Comparison of ENCODE assay signal across 16 mouse cellular contexts in the genomic region with DNA sequence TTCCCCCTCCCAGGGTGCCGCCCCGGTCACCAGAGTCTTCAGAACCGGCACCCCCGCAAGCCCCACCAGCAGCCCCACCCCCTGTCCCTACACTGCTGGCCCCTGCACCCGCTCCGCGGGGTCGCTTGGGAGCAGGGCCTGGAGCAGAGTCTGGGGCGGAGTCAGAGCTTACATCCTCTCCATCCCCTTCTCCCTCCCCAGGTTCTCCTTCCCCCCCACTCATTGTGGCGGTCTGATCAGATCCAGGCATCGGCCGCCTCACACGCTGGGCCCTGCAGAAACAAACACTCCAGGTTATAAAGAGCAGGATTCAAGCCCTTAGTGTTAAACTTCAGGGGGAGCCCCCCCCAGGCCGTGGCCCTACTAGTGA. TPM values are rescaled to one million over a fixed set of nuclear protein-coding genes. Genes with fewer than 3 reads are reported as not detected.
DNase-seq lines count a peak whose midpoint lies in the region; TF ChIP-seq lines count a peak whose summit lies in the region.
"Had no signal": no experiment of that assay in that cellular context is flagged by ENCODE, and none has a peak within 500 bp of the region (broad histone marks: within the 10 kb centered on the region; RNA-seq: fewer than 3 reads in every experiment).

No protein-coding gene starts in this region.

- H3K4me3 ChIP-seq in gastrocnemius, adult 2 months = no peak overlapping the region
- peak overlapping the region; percentile 85 for H3K4me3 ChIP-seq in testis, adult 2 months (ENCODE audit: control insufficient read depth, low read depth, low read length)
- H3K4me3 ChIP-seq: heart, embryonic 12.5 days; stomach, embryonic 15.5 days had no signal

- no peak for TF ChIP-seq CTCF in gastrocnemius, adult 2 months (IDR thresholded peaks at IDR 0.05)
- TF ChIP-seq CTCF in testis, adult 2 months (IDR thresholded peaks at IDR 0.05; ENCODE audit: control insufficient read depth, insufficient read depth, insufficient replicate concordance, low read depth, low read length) = no peak

- H3K27ac ChIP-seq in gastrocnemius, adult 2 months = no peak overlapping the region
- H3K27ac ChIP-seq in testis, adult 2 months (ENCODE audit: control insufficient read depth, insufficient read depth, low read depth, low read length) = no peak overlapping the region
- H3K27ac ChIP-seq: macrophage; stomach, embryonic 15.5 days had no signal

- H3K27me3 ChIP-seq in testis, adult 2 months (ENCODE audit: control insufficient read depth, insufficient read depth, low read length) = no peaks in the 10 kb centered on the region
- H3K27me3 ChIP-seq: heart, embryonic 12.5 days; stomach, embryonic 15.5 days had no signal

- TF ChIP-seq POLR2A in testis, adult 2 months (IDR thresholded peaks at IDR 0.05; ENCODE audit: control insufficient read depth, low read depth, low read length) = no peak

- intact Hi-C loops in gastrocnemius, adult 2 months (cut with DNase I) = loop anchor here (5.0 kb wide), 1 partner anchor 65 kb away; a partner anchor contains a TSS
- intact Hi-C loops in gastrocnemius, postnatal 36 days (cut with DNase I) = no loop called here

- peaks cover 34% of the 10 kb centered on the region for H3K4me1 ChIP-seq in testis, adult 2 months (ENCODE audit: control insufficient read depth, insufficient read depth, low read length)

- H3K36me3 ChIP-seq in testis, adult 2 months (ENCODE audit: control insufficient read depth, insufficient read depth, low read length) = peaks cover 2% of the 10 kb centered on the region; the same call in 1 of the 2 replicates

- peak; percentile 9 for DNase-seq in adrenal gland, postnatal 14 days
- no peak for DNase-seq in adrenal gland, postnatal 4 days (ENCODE audit: low spot score in 2 of 2)
- DNase-seq in gastrocnemius, adult 2 months = peak; percentile 31
- no peak for DNase-seq in gastrocnemius, postnatal 36 days
- DNase-seq in lung, postnatal 10 days = peak; percentile 9
- DNase-seq in lung, postnatal 25 days (ENCODE audit: low spot score) = no peak
- DNase-seq in layer of hippocampus, adult 9-11 months = no peak
- DNase-seq: adrenal gland, postnatal 10 days; heart, postnatal 4 days; left cerebral cortex, postnatal 4 days; lung, adult 2 months; thymus, postnatal 25 days had no signal

RNA-seq across cellular contexts. Expression of a gene that starts 2.1 kb away (rescaled TPM):
- total RNA-seq in adrenal gland, postnatal 14 days (2021) = 36.6 and 42.5 TPM in 2 replicates
- 10 to 100 TPM; 49.0 to 54.3 TPM for total RNA-seq in adrenal gland, postnatal 4 days (2021)
- total RNA-seq in gastrocnemius, adult 2 months (2021) = 10 to 100 TPM; 11.6 to 12.8 TPM
- total RNA-seq in gastrocnemius, postnatal 36 days (2021) = 10 to 100 TPM; 11.7 to 12.4 TPM
- polyA plus RNA-seq in testis, adult 2 months (2012; rRNA removed) = 27.8 and 31.4 TPM in 2 replicates

RNA-seq across cellular contexts. Expression of a gene that starts 5.5 kb away (rescaled TPM):
- 207 and 212 TPM in 2 replicates for total RNA-seq in adrenal gland, postnatal 14 days (2021)
- total RNA-seq in adrenal gland, postnatal 4 days (2021) = 100 to 1,000 TPM; 135 to 144 TPM
- total RNA-seq in gastrocnemius, adult 2 months (2021) = 10 to 100 TPM; 69.9 to 82.3 TPM
- 10 to 100 TPM; 55.5 to 64.2 TPM for total RNA-seq in gastrocnemius, postnatal 36 days (2021)
- polyA plus RNA-seq in testis, adult 2 months (2012; rRNA removed) = 24.5 and 25.0 TPM in 2 replicates

RNA-seq across cellular contexts. Expression of a gene that starts 9.1 kb away (rescaled TPM):
- total RNA-seq in adrenal gland, postnatal 14 days (2021) = 127 and 161 TPM in 2 replicates
- 100 to 1,000 TPM; 145 to 156 TPM for total RNA-seq in adrenal gland, postnatal 4 days (2021)
- total RNA-seq in gastrocnemius, adult 2 months (2021) = 10 to 100 TPM; 44.6 to 49.5 TPM
- total RNA-seq in gastrocnemius, postnatal 36 days (2021) = 10 to 100 TPM; 40.8 to 45.2 TPM
- 33.4 and 36.3 TPM in 2 replicates for polyA plus RNA-seq in testis, adult 2 months (2012; rRNA removed)

RNA-seq across cellular contexts. Expression of a gene that starts 9.2 kb away (rescaled TPM):
- total RNA-seq in adrenal gland, postnatal 14 days (2021) = 54.5 and 66.6 TPM in 2 replicates
- 10 to 100 TPM; 74.5 to 78.0 TPM for total RNA-seq in adrenal gland, postnatal 4 days (2021)
- total RNA-seq in gastrocnemius, adult 2 months (2021) = 10 to 100 TPM; 40.5 to 41.7 TPM
- total RNA-seq in gastrocnemius, postnatal 36 days (2021) = 10 to 100 TPM; 34.5 to 35.3 TPM
- polyA plus RNA-seq in testis, adult 2 months (2012; rRNA removed) = 25.5 and 28.0 TPM in 2 replicates

RNA-seq across cellular contexts. Expression of a gene that starts 16.8 kb away (rescaled TPM):
- 1.1 and 2.6 TPM in 2 replicates for total RNA-seq in adrenal gland, postnatal 14 days (2021)
- 1 to 10 TPM; 3.1 to 6.4 TPM for total RNA-seq in adrenal gland, postnatal 4 days (2021)
- total RNA-seq in gastrocnemius, adult 2 months (2021) = 1 to 10 TPM; 3.0 to 9.6 TPM
- total RNA-seq in gastrocnemius, postnatal 36 days (2021) = 1 to 10 TPM; 9.3 to 9.6 TPM
- 2.4 and 2.8 TPM in 2 replicates for polyA plus RNA-seq in testis, adult 2 months (2012; rRNA removed)

Comparison
In these comparisons a context has a peak if more than half of its experiments do, and no peak if none do; other contexts are left out.
1. DNase-seq: peak in adrenal gland, postnatal 14 days (single experiment), gastrocnemius, adult 2 months (single experiment) and lung, postnatal 10 days (single experiment); none in adrenal gland, postnatal 4 days (0 of 2), gastrocnemius, postnatal 36 days (0 of 2), lung, postnatal 25 days (single experiment) and layer of hippocampus, adult 9-11 months (single experiment).